24 mouse cellular contexts compared by ENCODE assay signal in genomic region chr1:69342100-69342499, GRCm38 (mm10).
A peak's percentile ranks its signal among the peaks of the same experiment; 100 is the strongest.
DNase-seq lines count a peak whose midpoint lies in the region; ATAC-seq and TF ChIP-seq lines count a peak whose summit lies in the region.
"Had no signal": no experiment of that assay in that cellular context is flagged by ENCODE, and none has a peak within 500 bp of the region (broad histone marks: within the 10 kb centered on the region; RNA-seq: fewer than 3 reads in every experiment).

No protein-coding gene starts in this region.

- no peak for TF ChIP-seq RAD21 in MEL (IDR thresholded peaks at IDR 0.05; ENCODE audit: low read depth, low read length)

- H3K27me3 ChIP-seq in MEL (ENCODE audit: control insufficient read depth in 1 of 2, insufficient read depth in 2 of 2, low read length in 2 of 2) = no peaks in the 10 kb centered on the region
- H3K27me3 ChIP-seq in forebrain, embryonic 16.5 days (replicated peaks; ENCODE audit: control insufficient read depth, insufficient read depth, low read length) = no peaks in the 10 kb centered on the region
- H3K27me3 ChIP-seq: embryonic facial prominence, embryonic 13.5 days; embryonic facial prominence, embryonic 15.5 days; forebrain, embryonic 12.5 days; Patski had no signal

- H3K27ac ChIP-seq in MEL (ENCODE audit: control insufficient read depth, low read depth, low read length) = no peak overlapping the region; the same call in 1 of the 2 replicates
- H3K27ac ChIP-seq in forebrain, embryonic 16.5 days (ENCODE audit: low read length) = no peak overlapping the region
- H3K27ac ChIP-seq: embryonic facial prominence, embryonic 13.5 days; embryonic facial prominence, embryonic 15.5 days; forebrain, embryonic 10.5 days; forebrain, embryonic 12.5 days had no signal

- H3K4me3 ChIP-seq in MEL (ENCODE audit: control insufficient read depth in 1 of 2, insufficient read depth in 1 of 2, low read depth in 2 of 2, low read length in 2 of 2) = no peak overlapping the region
- no peak overlapping the region for H3K4me3 ChIP-seq in forebrain, embryonic 16.5 days (replicated peaks; ENCODE audit: low read length)
- H3K4me3 ChIP-seq: embryonic facial prominence, embryonic 13.5 days; embryonic facial prominence, embryonic 15.5 days; erythroblast, embryonic 14.5 days; forebrain, embryonic 10.5 days; forebrain, embryonic 12.5 days had no signal

- DNase-seq in 416B (ENCODE audit: low read depth) (peak; percentile 42), MEL (ENCODE audit: low read depth, low spot score) (peak; percentile 75)
- DNase-seq in spleen, postnatal 14 days (ENCODE audit: low spot score in 2 of 2) = no peak
- DNase-seq: adrenal gland, adult 8-10 months; adrenal gland, postnatal 14 days; adrenal gland, postnatal 36 days; cerebellum, adult 11 months; cerebellum, adult 18-20 months; cerebellum, adult 8-10 months; cerebellum, adult 9-11 months; cerebellum, postnatal 14 days; cerebellum, postnatal 36 days; embryo, embryonic 11 days; forebrain, postnatal 0 days had no signal

- no peak overlapping the region for H3K9ac ChIP-seq in MEL (ENCODE audit: control insufficient read depth, low read depth, low read length, poor library complexity, severe bottlenecking)
- H3K9ac ChIP-seq in forebrain, embryonic 16.5 days (replicated peaks; ENCODE audit: low read depth, low read length) = no peak overlapping the region
- H3K9ac ChIP-seq: embryonic facial prominence, embryonic 13.5 days; embryonic facial prominence, embryonic 15.5 days; forebrain, embryonic 12.5 days; forebrain, postnatal 0 days had no signal

- no peaks in the 10 kb centered on the region for H3K79me2 ChIP-seq in MEL (ENCODE audit: control insufficient read depth, insufficient read depth, low read length, poor library complexity)

- H3K9me3 ChIP-seq in MEL (replicated peaks; ENCODE audit: insufficient read depth, low read length) = no peaks in the 10 kb centered on the region
- H3K9me3 ChIP-seq in forebrain, embryonic 16.5 days (ENCODE audit: control insufficient read depth, low read length) = no peaks in the 10 kb centered on the region
- H3K9me3 ChIP-seq: embryonic facial prominence, embryonic 13.5 days; embryonic facial prominence, embryonic 15.5 days; forebrain, embryonic 10.5 days; forebrain, embryonic 12.5 days had no signal

- no peak for TF ChIP-seq CTCF in MEL (IDR thresholded peaks at IDR 0.05 in 2 of 3, conservative IDR thresholded peaks at IDR 0.05 in 1 of 3; ENCODE audit: control insufficient read depth in 1 of 3, insufficient read depth in 1 of 3, low read depth in 2 of 3, low read length in 3 of 3, poor library complexity in 1 of 3, severe bottlenecking in 1 of 3)

- H3K4me2 ChIP-seq in forebrain, embryonic 16.5 days (ENCODE audit: low read length) = no peak overlapping the region
- H3K4me2 ChIP-seq: embryonic facial prominence, embryonic 13.5 days; embryonic facial prominence, embryonic 15.5 days; forebrain, embryonic 12.5 days had no signal

- 0 out of 4 replicates have a peak, but pooled peaks cover 0 to 6% of the 10 kb centered on the region in 2 experiments for H3K4me1 ChIP-seq in MEL (ENCODE audit: control insufficient read depth in 1 of 2, insufficient read depth in 2 of 2, low read length in 2 of 2)
- H3K4me1 ChIP-seq in forebrain, embryonic 16.5 days (replicated peaks; ENCODE audit: control insufficient read depth, insufficient read depth, low read length) = no peaks in the 10 kb centered on the region
- H3K4me1 ChIP-seq: embryonic facial prominence, embryonic 13.5 days; embryonic facial prominence, embryonic 15.5 days; forebrain, embryonic 10.5 days; forebrain, embryonic 12.5 days had no signal

- H3K36me3 ChIP-seq in MEL (ENCODE audit: control insufficient read depth in 1 of 2, insufficient read depth in 2 of 2, low read length in 2 of 2) = peaks cover 0 to 7% of the 10 kb centered on the region in 2 experiments; a peak in 2 of 4 replicates
- no peaks in the 10 kb centered on the region for H3K36me3 ChIP-seq in forebrain, embryonic 16.5 days (ENCODE audit: control insufficient read depth, insufficient read depth)
- H3K36me3 ChIP-seq: embryonic facial prominence, embryonic 13.5 days; embryonic facial prominence, embryonic 15.5 days; forebrain, embryonic 10.5 days; forebrain, embryonic 12.5 days had no signal

- 94% methylated on average over 4 of the region's 4 CpGs for WGBS in forebrain, embryonic 16.5 days

- ATAC-seq in megakaryocyte progenitor cell, adult 5-6 weeks (replicated peaks; ENCODE audit: poor library complexity) = 0 out of 2 replicates have a peak, but pooled peaks have one; percentile 42
- no peak for ATAC-seq in forebrain, embryonic 16.5 days
- ATAC-seq: activated CD4-positive, CD25-positive, alpha-beta regulatory T cell, adult 4 months; forebrain, embryonic 14.5 days; forebrain, postnatal 0 days; Patski had no signal

- TF ChIP-seq POLR2A in MEL (IDR thresholded peaks at IDR 0.05; ENCODE audit: control insufficient read depth in 1 of 2, insufficient read depth in 1 of 2, low read depth in 1 of 2, low read length in 2 of 2, poor library complexity in 1 of 2) = no peak

- peak; percentile 76 to 83 for TF ChIP-seq EP300 in MEL (IDR thresholded peaks at IDR 0.05; ENCODE audit: low read depth in 1 of 2, low read length in 2 of 2)

TF ChIP-seq in MEL, 35 proteins besides CTCF, POLR2A, EP300 and RAD21:
- no peak for TF ChIP-seq TAL1 (IDR thresholded peaks at IDR 0.05; ENCODE audit: low read length)
- no peak for TF ChIP-seq ZMIZ1 (IDR thresholded peaks at IDR 0.05; ENCODE audit: low read depth, low read length)
- TF ChIP-seq KAT2A (conservative IDR thresholded peaks at IDR 0.05; ENCODE audit: low read depth, low read length) = no peak
- 0 out of 2 replicates have a peak, but pooled peaks have one; percentile 29 for TF ChIP-seq TBP (IDR thresholded peaks at IDR 0.05; ENCODE audit: low read depth, low read length)
- no peak for TF ChIP-seq E2F4 (IDR thresholded peaks at IDR 0.05; ENCODE audit: borderline replicate concordance, low read depth, low read length)
- peak; percentile 86 for TF ChIP-seq GATA1 (IDR thresholded peaks at IDR 0.05; ENCODE audit: low read depth, low read length)
- TF ChIP-seq TCF12 (IDR thresholded peaks at IDR 0.05; ENCODE audit: low read depth, low read length) = peak; percentile 73
- peak; percentile 78 for TF ChIP-seq ETS1 (IDR thresholded peaks at IDR 0.05; ENCODE audit: low read depth, low read length)
- TF ChIP-seq NELFE (IDR thresholded peaks at IDR 0.05; ENCODE audit: low read depth, low read length) = no peak
- 0 out of 2 replicates have a peak, but pooled peaks have one; percentile 31 for TF ChIP-seq HCFC1 (IDR thresholded peaks at IDR 0.05; ENCODE audit: low read depth, low read length)
- TF ChIP-seq ZNF384 (IDR thresholded peaks at IDR 0.05; ENCODE audit: low read depth, low read length) = peak; percentile 97
- TF ChIP-seq USF1 (IDR thresholded peaks at IDR 0.05; ENCODE audit: low read depth, low read length) = peak; percentile 82
- no peak for TF ChIP-seq MEF2A (IDR thresholded peaks at IDR 0.05; ENCODE audit: extremely low read depth, insufficient replicate concordance, low read depth, low read length, poor library complexity, severe bottlenecking)
- no peak for TF ChIP-seq JUND (IDR thresholded peaks at IDR 0.05; ENCODE audit: low read depth, low read length)
- peak; percentile 57; the same call in 1 of the 2 replicates for TF ChIP-seq MYC (IDR thresholded peaks at IDR 0.05; ENCODE audit: low read depth, low read length)
- TF ChIP-seq SIN3A (IDR thresholded peaks at IDR 0.05; ENCODE audit: low read length) = 0 out of 2 replicates have a peak, but pooled peaks have one; percentile 32
- TF ChIP-seq RCOR1 (IDR thresholded peaks at IDR 0.05; ENCODE audit: low read depth, low read length) = peak; percentile 97
- TF ChIP-seq ELF1 (IDR thresholded peaks at IDR 0.05; ENCODE audit: low read depth, low read length) = peak; percentile 84

Comparison
In these comparisons a context has a peak if more than half of its experiments do, and no peak if none do; other contexts are left out.
1. DNase-seq: peak in 416B (single experiment) and MEL (single experiment); none in spleen, postnatal 14 days (0 of 2).